Mouse (Mus musculus): ENCODE results near the gene Gm4707.

DNA sequence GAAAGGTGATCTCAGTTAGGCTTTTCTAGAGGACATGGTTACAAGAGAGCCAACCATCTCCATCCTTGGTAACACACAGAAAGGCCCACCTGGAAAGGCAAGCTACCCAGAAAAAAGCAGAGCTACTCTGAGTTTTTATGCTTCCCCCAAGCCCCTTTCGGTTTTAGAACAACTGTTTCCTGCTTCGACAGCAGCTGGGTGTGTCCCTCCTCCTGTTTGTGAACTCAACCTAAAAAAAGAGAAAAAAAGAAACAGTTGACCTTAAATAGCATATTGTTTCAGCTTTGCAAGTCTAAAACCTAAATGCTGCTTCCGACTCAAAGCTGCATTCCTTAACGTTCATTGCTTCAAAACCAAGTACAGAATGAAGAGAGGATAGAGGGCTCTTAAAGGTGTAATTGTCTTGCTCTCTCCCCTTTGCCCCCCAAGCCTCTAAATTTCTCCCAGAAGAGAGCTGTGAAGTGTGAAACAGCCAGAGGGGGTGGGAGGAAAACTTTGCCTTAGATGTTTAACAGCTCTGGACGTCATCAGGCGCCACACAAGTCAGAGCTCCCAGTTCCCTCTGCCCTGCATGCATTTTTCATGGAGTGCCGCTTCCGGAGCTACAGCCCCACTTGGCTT lies 26.6 kb upstream of the Gm4707 start:
- TF ChIP-seq POLR2A (IDR thresholded peaks at IDR 0.05; ENCODE audit: extremely low read depth, insufficient read depth, low read length) (no peak), CTCF (IDR thresholded peaks at IDR 0.05; ENCODE audit: low read depth, low read length) (no peak)
